Mouse (Mus musculus): ENCODE measurements around the gene Morc4.

GRCm38 (mm10) chrX:139814018-139814635, 57.4 kb downstream of the Morc4 start:
- no peak for TF ChIP-seq CTCF (IDR thresholded peaks at IDR 0.05; ENCODE audit: low read depth)
- no peak for TF ChIP-seq EP300 (IDR thresholded peaks at IDR 0.05; ENCODE audit: low read depth)

All from heart, postnatal 0 days (tissue).